Mouse (Mus musculus) CH12.LX (cell line): ENCODE measurements around the gene Pkp4. TPM values are rescaled to one million over a fixed set of nuclear protein-coding genes. Genes with fewer than 3 reads are reported as not detected.

Source experiments
- DNase-seq: peaks from one replicate; pipeline ENCODE4 v3.0.0-alpha.2; 2013; ENCODE audit errors: extremely low read depth
- H3K27ac ChIP-seq: 2 replicates; pipeline ENCODE4 v1.5.1; 2012; ENCODE audit warnings: low read depth, mild to moderate bottlenecking, control low read depth, moderate library complexity; ENCODE audit not compliant: insufficient read depth
- H3K27me3 ChIP-seq: replicated peaks from 2 replicates; pipeline ENCODE3; 2012; ENCODE audit warnings: inconsistent platforms
- H3K36me3 ChIP-seq, 2 experiments: replicated peaks in 1 of 2; 2 replicates each; pipeline versions ENCODE3 to v1.6.1; 2012; ENCODE audit warnings: inconsistent platforms in 1 of 2, low read length in 1 of 2, mild to moderate bottlenecking in 1 of 2, mixed read lengths in 1 of 2, moderate library complexity in 1 of 2; ENCODE audit not compliant: control insufficient read depth in 1 of 2, insufficient read depth in 1 of 2
- H3K4me1 ChIP-seq, 2 experiments: 2 replicates each; pipeline ENCODE4 v1.6.1; 2012; ENCODE audit warnings: inconsistent platforms in 1 of 2, moderate library complexity in 1 of 2; ENCODE audit not compliant: insufficient read depth in 2 of 2, control insufficient read depth in 1 of 2
- H3K4me2 ChIP-seq: 2 replicates; pipeline ENCODE4 v1.6.1; 2012; ENCODE audit warnings: low read depth, mild to moderate bottlenecking, control low read depth; ENCODE audit not compliant: poor library complexity, insufficient read depth, severe bottlenecking
- H3K4me3 ChIP-seq, 3 experiments: fragments of 150-350 bp in 1 of 3; sonication (generic) in 1 of 3; replicated peaks in 1 of 3; 2 replicates each; pipeline versions ENCODE3 to v1.5.1; 2011 to 2012; ENCODE audit warnings: low read depth in 2 of 3, low read length in 2 of 3, mild to moderate bottlenecking in 2 of 3, moderate library complexity in 2 of 3, control low read depth in 1 of 3, improper control_type of control experiment in 1 of 3, inconsistent platforms in 1 of 3, mixed read lengths in 1 of 3; ENCODE audit not compliant: poor library complexity in 1 of 3
- H3K79me2 ChIP-seq: replicated peaks from 2 replicates; pipeline ENCODE4 v1.6.1; 2012; ENCODE audit warnings: mild to moderate bottlenecking, moderate library complexity; ENCODE audit not compliant: control insufficient read depth, poor library complexity, insufficient read depth, severe bottlenecking; ENCODE audit errors: extremely low read depth
- H3K9ac ChIP-seq: 2 replicates; pipeline ENCODE4 v1.6.1; 2012; ENCODE audit warnings: low read depth, mild to moderate bottlenecking, control low read depth, moderate library complexity; ENCODE audit not compliant: insufficient read depth
- H3K9me3 ChIP-seq: replicated peaks from 2 replicates; pipeline ENCODE3; 2012; ENCODE audit warnings: low read length, inconsistent platforms, mixed read lengths
- BHLHE40 ChIP-seq: IDR thresholded peaks from 2 replicates; pipeline ENCODE4 v1.6.1; 2011; ENCODE audit warnings: mild to moderate bottlenecking, low read depth, low read length, improper control_type of control experiment
- CHD2 ChIP-seq: IDR thresholded peaks from 2 replicates; pipeline ENCODE4 v1.6.1; 2011; ENCODE audit warnings: low read length, improper control_type of control experiment
- ELF1 ChIP-seq: IDR thresholded peaks from 2 replicates; pipeline ENCODE4 v1.6.1; 2014; ENCODE audit warnings: low read depth, mild to moderate bottlenecking, inconsistent platforms, low read length, improper control_type of control experiment
- GABPA ChIP-seq: IDR thresholded peaks from 2 replicates; pipeline ENCODE4 v1.6.1; 2012; ENCODE audit warnings: low read depth, low read length, improper control_type of control experiment, inconsistent platforms; ENCODE audit not compliant: insufficient replicate concordance
- HCFC1 ChIP-seq: IDR thresholded peaks from 2 replicates; pipeline ENCODE4 v1.6.1; 2012; ENCODE audit warnings: low read depth, mild to moderate bottlenecking, inconsistent platforms, low read length, improper control_type of control experiment
- JUN ChIP-seq: IDR thresholded peaks from 2 replicates; pipeline ENCODE4 v1.6.1; 2011; ENCODE audit warnings: low read depth, mild to moderate bottlenecking, low read length, improper control_type of control experiment, moderate library complexity; ENCODE audit not compliant: insufficient read depth
- JUND ChIP-seq: conservative IDR thresholded peaks from 2 replicates; pipeline ENCODE4 v1.6.1; 2011; ENCODE audit warnings: low read depth, low read length, improper control_type of control experiment
- KAT2A ChIP-seq: IDR thresholded peaks from 2 replicates; pipeline ENCODE4 v1.6.1; 2012; ENCODE audit warnings: low read length, improper control_type of control experiment, inconsistent platforms; ENCODE audit not compliant: insufficient replicate concordance
- MAFK ChIP-seq: IDR thresholded peaks from 2 replicates; pipeline ENCODE4 v1.6.1; 2011; ENCODE audit warnings: low read length, improper control_type of control experiment; ENCODE audit not compliant: insufficient replicate concordance
- MAX ChIP-seq: IDR thresholded peaks from 2 replicates; pipeline ENCODE4 v1.6.1; 2011; ENCODE audit warnings: low read length, improper control_type of control experiment
- MAZ ChIP-seq: IDR thresholded peaks from 2 replicates; pipeline ENCODE4 v1.6.1; 2012; ENCODE audit warnings: low read depth, mild to moderate bottlenecking, inconsistent platforms, low read length, improper control_type of control experiment, moderate library complexity
- MEF2A ChIP-seq: IDR thresholded peaks from 2 replicates; pipeline ENCODE4 v1.6.1; 2014; ENCODE audit warnings: low read depth, mild to moderate bottlenecking, inconsistent platforms, low read length, improper control_type of control experiment, borderline replicate concordance
- MXI1 ChIP-seq: IDR thresholded peaks from 2 replicates; pipeline ENCODE4 v1.6.1; 2011; ENCODE audit warnings: mild to moderate bottlenecking, low read depth, low read length, improper control_type of control experiment
- NELFE ChIP-seq: IDR thresholded peaks from 2 replicates; pipeline ENCODE4 v1.6.1; 2011; ENCODE audit warnings: low read depth, low read length, improper control_type of control experiment
- NRF1 ChIP-seq: IDR thresholded peaks from 2 replicates; pipeline ENCODE4 v1.6.1; 2014; ENCODE audit warnings: low read depth, mild to moderate bottlenecking, inconsistent platforms, low read length, improper control_type of control experiment, moderate library complexity
- POLR2A ChIP-seq: IDR thresholded peaks from 2 replicates; pipeline ENCODE4 v1.6.1; 2011; ENCODE audit warnings: low read depth, mild to moderate bottlenecking, improper control_type of control experiment, low read length
- POLR2AphosphoS2 ChIP-seq: IDR thresholded peaks from 2 replicates; pipeline ENCODE4 v1.6.1; 2011; ENCODE audit warnings: low read depth, low read length, improper control_type of control experiment
- RAD21 ChIP-seq: IDR thresholded peaks from 2 replicates; pipeline ENCODE4 v1.6.1; 2011; ENCODE audit warnings: low read depth, mild to moderate bottlenecking, low read length, improper control_type of control experiment, moderate library complexity
- SIN3A ChIP-seq: IDR thresholded peaks from 2 replicates; pipeline ENCODE4 v1.6.1; 2012; ENCODE audit warnings: low read length, improper control_type of control experiment, inconsistent platforms
- TBP ChIP-seq: conservative IDR thresholded peaks from 2 replicates; pipeline ENCODE4 v1.6.1; 2011; ENCODE audit warnings: low read depth, low read length, improper control_type of control experiment
- UBTF ChIP-seq: IDR thresholded peaks from 2 replicates; pipeline ENCODE4 v1.6.1; 2012; ENCODE audit warnings: low read depth, mild to moderate bottlenecking, inconsistent platforms, low read length, improper control_type of control experiment, moderate library complexity
- ZNF384 ChIP-seq: IDR thresholded peaks from 2 replicates; pipeline ENCODE4 v1.6.1; 2012; ENCODE audit warnings: low read depth, low read length, improper control_type of control experiment, inconsistent platforms
- dilution Hi-C: fragments of 300-500 bp; cut with MboI; formaldehyde crosslinking; loops from 2 replicates; pipeline ENCODE4 v1.14.3; 2020; ENCODE audit warnings: low sequenced_read_pairs; ENCODE audit not compliant: extremely low pct_unique_long_range_greater_than_20kb, extremely low pct_ligation_motif_present
- in situ Hi-C: fragments of 300-500 bp; cut with MboI; formaldehyde crosslinking; loops from 3 replicates; pipeline ENCODE4 v1.14.3; 2019; ENCODE audit warnings: low sequenced_read_pairs, low pct_ligation_motif_present, low pct_unique_long_range_greater_than_20kb, mixed read lengths
- polyA plus RNA-seq: library from polyadenylated mRNA; unstranded; fragments of >175 nt; gene quantifications from 2 replicates; pipeline ENCODE4 v1.2.1, GENCODE M21; 2012; ENCODE audit warnings: low read depth; ENCODE audit not compliant: insufficient read length
- total RNA-seq, 2 experiments: library from RNA; depleted of rRNA; stranded (reverse); fragments of 300-350 nt in 1 of 2; fragments of >200 nt in 1 of 2; gene quantifications; 2 replicates each; pipeline ENCODE4 v1.2.3; 2012 to 2014

The Pkp4 gene
- total and polyA plus RNA-seq, 3 experiments: not detected

DNA sequence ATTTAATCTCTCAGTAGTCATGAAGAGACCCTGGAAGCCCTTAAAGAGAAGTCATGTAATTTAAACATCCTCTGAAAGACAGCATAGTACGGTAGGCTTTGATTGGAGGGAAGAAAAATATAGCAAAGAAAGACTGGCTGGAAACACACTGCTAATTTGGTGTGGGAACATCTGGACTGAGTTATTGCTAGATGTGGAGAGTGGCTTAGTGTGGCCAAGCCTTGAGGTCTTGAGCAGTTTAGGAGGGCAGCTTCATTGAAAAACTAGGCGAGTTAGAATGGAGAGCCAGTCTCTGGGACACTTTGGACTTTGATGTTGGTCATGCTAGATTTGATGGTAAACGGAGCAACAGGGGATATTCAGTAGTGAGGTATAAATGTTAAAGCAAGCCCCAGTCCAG is 129.7 kb downstream of the Pkp4 start:
- peaks cover 57% of the 10 kb centered on the region for H3K9me3 ChIP-seq
- H3K4me1 ChIP-seq: no peaks in the 10 kb centered on the region
- no peak overlapping the region for H3K4me2 ChIP-seq
- in situ Hi-C loops (no loop called here), dilution Hi-C loops (no loop called here)
- no peak overlapping the region for H3K4me3 ChIP-seq
- H3K9ac ChIP-seq: no peak overlapping the region
- H3K36me3 ChIP-seq: no peaks in the 10 kb centered on the region
- no peak for DNase-seq
- no peak overlapping the region for H3K27ac ChIP-seq
- no peaks in the 10 kb centered on the region for H3K27me3 ChIP-seq
- TF ChIP-seq UBTF: no peak
- no peak for TF ChIP-seq POLR2AphosphoS2
- no peak for TF ChIP-seq JUND
- no peak for TF ChIP-seq BHLHE40
- no peak for TF ChIP-seq NRF1
- TF ChIP-seq TBP: no peak
- no peak for TF ChIP-seq ELF1
- no peak for TF ChIP-seq MAX
- no peak for TF ChIP-seq KAT2A
- TF ChIP-seq MAZ: no peak
- no peak for TF ChIP-seq POLR2A
- no peak for TF ChIP-seq RAD21
- no peak for TF ChIP-seq CHD2
- TF ChIP-seq MXI1: no peak
- TF ChIP-seq JUN: no peak
- H3K79me2 ChIP-seq: no peaks in the 10 kb centered on the region

DNA sequence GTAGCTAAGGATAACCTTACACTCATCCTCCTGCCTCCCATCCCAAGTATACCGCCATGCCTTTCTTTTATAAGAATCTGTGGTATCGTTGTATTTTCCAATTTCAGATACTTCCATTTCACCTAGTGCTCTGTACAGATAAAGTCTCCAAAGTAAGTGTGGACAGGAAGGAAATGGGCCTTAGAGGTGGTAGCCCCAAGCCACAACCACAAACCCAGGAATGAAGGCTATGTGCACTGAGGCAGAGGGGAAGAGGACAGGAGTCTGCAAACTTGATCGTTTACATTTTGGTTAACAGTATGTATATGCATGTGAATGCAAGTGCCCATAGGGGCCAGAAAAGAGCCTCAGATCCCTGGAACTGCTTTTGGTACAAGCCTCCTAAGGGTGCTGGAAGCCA is 139.2 kb downstream of the Pkp4 start:
- H3K27ac ChIP-seq: no peak overlapping the region
- in situ Hi-C loops: no loop called here
- H3K9ac ChIP-seq: no peak overlapping the region
- H3K9me3 ChIP-seq: peaks cover 62% of the 10 kb centered on the region
- no peak for DNase-seq
- TF ChIP-seq NRF1: no peak
- TF ChIP-seq JUND: no peak
- TF ChIP-seq MEF2A: no peak
- TF ChIP-seq KAT2A: no peak
- no peak for TF ChIP-seq SIN3A
- no peak for TF ChIP-seq MAFK
- TF ChIP-seq MAX: no peak
- TF ChIP-seq JUN: no peak
- no peak for TF ChIP-seq TBP
- TF ChIP-seq MXI1: no peak
- TF ChIP-seq ZNF384: no peak
- no peak for TF ChIP-seq MAZ
- no peak for TF ChIP-seq GABPA
- TF ChIP-seq NELFE: no peak
- no peak for TF ChIP-seq HCFC1
- TF ChIP-seq CHD2: no peak
- TF ChIP-seq ELF1: no peak
- TF ChIP-seq, all 38 proteins: peak for 0
- no peaks in the 10 kb centered on the region for H3K79me2 ChIP-seq
- H3K4me3 ChIP-seq: no peak overlapping the region
- H3K4me1 ChIP-seq: no peaks in the 10 kb centered on the region
- no peak overlapping the region for H3K4me2 ChIP-seq
- dilution Hi-C loops: no loop called here
- H3K36me3 ChIP-seq: no peaks in the 10 kb centered on the region
- H3K27me3 ChIP-seq: no peaks in the 10 kb centered on the region
